Mouse (Mus musculus) right cerebral cortex, adult 18-20 months (tissue): ENCODE results near the gene Inpp5e.

Source experiments
- DNase-seq: peaks from one replicate; pipeline ENCODE4 v3.0.0; 2022; ENCODE audit warnings: mixed read lengths

Gene Inpp5e

DNA sequence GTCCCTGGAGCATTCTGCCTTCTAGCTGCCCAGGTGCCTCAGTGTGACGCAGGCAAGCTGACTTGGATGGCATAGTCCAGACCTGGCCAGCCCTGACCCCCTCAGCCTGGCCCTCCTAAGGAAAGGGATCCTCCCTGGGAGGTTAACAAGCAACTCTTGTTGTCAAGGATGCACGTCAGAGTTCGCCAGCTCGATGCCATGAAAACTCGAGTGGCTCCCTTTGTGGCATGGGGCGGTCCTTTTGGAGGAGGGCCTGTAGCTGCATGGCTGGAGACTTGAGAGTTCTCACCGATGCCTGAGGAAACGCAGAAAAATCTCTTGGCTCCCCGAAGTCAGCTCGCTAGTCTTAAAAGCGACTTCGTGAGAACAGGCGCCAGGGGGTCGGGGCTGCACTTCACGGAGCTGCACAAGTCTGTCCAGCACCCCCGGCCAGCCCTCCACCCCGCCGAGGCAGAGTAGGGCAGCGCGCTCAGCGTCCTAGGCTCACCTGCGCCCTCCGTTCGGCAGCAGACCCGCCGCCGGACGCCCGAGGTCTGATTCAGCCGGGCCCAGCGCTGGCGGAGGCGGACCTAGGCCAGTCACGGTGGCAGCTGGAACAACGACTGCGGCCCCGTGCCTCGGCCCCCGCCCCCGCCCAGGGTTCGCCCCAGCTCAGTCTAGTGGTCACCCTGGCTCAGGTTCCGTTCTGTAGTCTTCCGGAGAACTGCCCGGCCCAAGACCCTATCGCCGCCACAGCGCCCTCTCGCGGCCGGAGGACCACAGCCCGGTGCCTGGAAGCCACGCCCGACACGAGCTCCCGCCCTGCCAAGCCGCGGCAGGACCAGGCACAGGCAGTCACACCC is at the start of gene Inpp5e:
Inpp5e (minus strand) TSS at position 689 of the 842 bp plus-strand sequence.
- peak; percentile 96 for DNase-seq

DNA sequence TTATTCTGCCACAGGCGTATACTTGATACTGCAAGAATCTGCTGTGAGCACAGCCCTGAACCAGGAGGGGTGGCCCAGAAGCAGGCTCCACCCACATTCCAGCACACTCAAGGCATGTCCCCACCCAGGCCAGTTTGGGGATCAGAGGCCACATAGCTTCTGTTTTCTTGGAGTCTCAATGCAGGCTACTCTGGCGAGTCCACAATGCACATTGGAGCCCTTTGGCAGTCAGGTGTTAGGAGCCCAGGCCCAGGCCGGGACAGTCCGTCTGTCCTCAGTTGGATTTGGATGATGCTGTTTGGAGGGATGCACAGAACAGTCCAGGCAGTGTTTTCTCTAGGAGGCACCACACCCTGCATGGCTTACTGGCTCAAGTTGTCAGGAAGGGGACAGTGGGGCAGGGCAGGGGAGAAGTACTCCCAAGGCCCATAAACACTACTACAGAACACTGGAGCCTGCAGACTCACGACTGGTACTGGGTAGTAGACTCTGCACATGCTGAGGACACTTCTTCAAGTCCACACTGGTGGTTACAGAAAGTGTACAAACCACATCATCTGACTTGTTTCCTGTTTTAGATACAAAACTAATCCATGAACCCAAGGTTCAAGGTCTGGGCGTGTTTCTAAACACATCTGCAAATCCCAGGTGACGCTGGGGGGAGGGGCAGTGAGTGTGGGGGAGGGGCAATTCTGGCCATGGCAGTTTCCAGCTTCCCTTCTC is 49.6 kb upstream of the Inpp5e start:
- no peak for DNase-seq

DNA sequence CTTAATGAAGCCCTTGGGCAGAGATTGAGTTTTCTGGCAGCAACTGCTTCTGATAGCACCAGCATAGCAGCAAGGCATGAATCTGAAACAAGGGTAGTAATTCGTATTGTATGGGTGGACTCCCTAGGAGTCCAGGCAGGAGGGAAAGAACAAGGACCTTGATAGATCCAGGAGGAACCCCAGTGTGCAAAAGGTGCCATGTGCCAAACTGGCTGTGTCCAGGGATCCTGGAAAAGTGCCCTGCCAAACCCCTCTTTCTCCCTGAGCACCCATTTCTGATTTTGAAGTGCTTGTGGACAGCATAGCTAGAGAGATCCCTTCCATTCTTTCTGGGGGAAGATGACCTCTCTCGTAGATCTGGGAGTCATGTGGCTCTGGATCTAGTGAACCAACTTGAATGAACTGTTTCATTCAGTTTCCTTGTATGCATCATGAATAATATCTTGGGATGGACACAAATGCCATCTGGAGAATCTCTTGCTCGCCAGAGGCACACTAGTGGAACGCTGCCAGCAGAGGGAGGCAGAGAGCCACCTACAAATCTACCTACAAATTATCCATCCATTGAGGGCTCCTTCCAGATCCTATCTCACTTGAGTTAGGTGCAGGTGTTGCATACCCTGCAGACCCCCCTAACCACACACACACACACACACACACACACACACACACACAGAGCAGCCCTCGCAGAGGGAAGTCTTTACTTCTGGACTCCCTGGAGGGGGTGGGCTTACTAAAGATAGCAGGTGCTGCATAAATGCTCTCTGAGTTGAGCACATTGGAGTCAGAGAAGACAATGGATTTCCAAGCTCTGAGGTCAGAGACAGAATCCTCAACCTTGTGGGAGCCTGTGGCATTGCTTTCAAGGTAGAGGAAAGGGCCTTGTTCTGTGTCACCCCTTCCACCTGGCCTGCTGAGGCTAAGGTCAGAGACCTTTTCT is 40.4 kb upstream of the Inpp5e start:
- DNase-seq = peak; percentile 79

DNA sequence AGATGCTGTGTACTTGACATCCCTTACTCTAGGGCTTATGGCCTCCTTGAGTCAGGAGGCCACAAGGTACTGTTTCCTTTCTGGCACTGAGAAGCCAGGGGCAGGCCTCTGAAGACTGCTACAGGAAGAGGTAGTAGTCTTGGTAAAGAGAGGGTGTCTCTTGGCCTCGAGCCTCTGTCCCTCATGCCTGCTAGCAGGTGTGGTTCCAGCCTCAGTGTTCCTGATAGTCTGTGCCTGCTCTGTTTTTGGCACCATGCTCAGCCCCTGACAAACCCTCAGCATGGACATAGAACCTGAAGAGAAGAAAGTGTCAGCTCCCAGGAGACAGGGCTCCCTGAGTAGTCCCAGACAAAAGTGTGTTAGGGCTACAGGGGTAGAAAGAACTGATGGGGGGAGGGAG is 38.4 kb upstream of the Inpp5e start:
- DNase-seq = no peak

DNA sequence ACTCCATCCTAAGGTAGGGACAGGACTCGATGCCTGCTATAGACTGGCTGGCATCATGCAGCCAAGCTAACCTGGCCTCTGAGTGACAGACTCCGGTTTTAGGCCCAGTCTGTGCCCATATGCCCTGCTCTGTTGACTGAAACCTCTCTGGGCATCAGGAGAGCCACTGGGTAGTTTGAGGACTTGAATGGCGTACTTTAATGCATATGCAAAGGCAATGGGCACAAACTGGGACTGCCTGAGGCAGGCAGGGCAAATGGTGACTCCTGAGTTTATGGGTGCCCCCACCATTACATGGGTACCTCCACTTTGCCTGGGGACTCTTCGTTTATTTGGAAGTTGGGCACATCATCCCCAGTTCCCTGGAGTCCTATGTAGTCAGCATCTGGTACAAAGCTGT is 37.7 kb upstream of the Inpp5e start:
- no peak for DNase-seq

DNA sequence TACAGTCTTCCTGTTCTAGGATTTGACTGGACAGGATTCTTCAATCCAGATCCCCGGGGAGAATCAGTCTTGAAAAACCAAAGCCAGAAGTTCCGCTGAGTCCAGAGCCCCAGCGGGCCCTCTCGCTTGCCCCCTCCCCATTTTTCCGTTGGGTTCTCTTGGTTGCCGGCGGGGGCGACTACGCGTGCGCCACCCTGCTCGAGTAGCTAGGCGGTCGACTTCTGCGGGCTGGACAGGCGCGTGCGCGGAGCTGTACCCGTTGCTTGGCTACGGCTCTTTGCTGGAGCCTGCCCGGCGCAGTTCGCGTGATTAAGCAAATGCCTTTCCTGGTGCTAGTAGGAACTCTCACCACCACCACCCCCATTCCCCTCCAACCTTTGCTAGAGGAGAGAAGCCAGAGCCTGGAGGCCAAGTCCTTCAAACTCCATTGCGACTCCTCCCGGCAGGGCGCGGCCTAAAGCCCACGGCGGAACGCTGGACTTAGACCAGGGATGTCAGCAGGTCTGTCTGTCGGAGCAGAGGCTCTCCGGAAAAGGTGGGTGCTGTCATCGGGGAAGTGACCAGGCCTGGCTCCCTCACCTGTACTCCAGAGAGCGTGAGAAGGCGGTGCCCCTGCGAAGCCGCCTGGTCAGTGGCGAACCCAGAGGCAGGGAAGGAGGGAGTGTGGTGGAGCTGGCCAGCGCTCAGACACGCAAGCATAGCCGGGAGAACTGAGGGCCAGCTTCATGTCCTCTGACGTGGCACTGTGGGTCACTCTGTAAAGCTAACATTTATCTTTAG is 36.9 kb upstream of the Inpp5e start:
- DNase-seq = peak; percentile 95

DNA sequence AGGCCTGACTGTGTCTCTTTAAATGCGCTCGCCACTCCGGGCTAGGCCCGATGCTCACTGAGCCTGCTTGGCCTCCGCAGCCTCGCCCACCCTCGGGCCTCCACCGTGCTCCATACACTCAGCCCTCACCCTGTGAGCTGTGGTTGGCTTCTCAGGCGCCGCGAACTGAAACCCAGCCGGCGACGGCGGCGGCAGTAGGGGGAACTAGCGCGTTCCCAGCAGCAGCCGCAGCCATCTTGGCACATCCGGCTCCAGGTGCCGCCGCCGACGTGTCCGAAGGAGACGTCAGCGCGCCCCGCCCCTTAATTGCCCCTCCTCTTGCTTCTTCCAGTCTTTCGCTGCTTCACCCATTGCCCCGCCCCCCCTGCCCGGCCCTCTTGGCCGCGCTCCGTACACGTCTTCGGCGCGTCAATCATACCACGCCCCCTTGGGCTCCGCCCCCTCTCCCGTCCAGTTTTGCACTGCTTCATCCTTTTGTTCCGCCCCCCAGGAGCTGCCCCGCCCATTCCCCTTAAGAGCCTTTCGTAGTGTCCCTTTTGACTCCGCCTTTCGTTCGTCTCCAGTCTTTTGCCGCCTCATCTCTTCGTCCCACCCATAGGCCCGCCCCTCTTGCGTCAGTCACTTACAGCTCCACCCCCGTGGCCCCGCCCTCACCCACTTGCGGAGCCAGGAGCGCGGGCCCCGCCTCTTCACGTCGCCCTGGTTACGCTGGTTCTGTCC is 36.1 kb upstream of the Inpp5e start, which contains the start of gene Sec16a:
Sec16a (minus strand) TSS at position 271 of the 720 bp plus-strand sequence.
- peak; percentile 100 for DNase-seq

DNA sequence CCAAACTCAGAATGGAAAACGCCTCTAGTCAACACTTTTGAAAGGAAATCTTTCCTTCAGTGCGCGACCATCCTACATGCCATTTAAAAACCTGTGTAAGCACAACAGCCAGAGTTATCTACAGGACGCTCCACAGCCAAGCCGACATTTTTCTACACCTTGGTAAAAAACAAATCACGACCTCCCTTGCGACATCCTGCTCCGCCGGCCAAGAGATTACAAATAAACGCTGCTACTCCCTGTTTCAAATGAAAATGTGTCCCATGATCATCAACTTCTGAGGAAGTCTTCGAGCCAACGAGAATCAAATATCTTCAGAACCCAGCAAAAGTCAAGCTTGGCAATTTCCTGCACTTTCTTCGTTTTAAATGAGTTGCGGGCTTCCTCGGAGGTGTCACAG is 35.4 kb upstream of the Inpp5e start:
- DNase-seq = no peak

DNA sequence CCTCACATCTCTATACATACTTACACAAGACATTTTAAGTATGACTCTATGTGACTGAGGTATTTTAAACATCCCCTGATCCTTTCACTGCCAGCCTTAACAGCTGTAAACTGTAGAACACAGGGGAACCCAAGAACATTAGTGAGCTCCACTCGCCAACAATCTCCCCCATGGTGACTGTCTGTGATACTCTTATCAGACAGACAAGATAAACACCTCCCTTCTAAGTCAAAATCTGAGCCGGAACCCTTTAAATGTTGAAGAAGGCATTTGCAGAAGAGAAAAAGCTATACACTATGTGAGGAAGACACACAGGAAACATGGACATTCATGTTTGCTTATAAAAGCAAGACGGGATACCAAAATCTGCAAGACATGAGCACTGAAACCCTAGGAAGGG is 34.9 kb upstream of the Inpp5e start:
- no peak for DNase-seq

DNA sequence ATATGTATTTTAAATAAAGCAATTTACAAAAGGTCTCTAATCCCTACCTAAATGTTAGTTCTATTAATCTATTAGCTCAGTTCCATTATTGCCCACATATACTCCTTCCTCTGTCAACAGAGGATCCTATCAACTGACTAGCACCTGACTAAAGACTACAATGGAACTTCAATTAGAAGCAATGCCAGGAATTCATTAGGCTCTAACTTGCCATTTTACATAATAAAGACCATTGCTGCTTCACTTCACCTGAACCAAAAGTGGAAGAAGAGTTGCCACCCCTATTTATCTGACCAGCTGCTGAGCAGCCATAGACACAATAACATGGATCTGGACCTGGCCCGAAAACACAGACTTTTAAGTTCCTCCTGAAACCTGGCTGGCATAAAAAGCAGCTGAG is 33.8 kb upstream of the Inpp5e start:
- no peak for DNase-seq

DNA sequence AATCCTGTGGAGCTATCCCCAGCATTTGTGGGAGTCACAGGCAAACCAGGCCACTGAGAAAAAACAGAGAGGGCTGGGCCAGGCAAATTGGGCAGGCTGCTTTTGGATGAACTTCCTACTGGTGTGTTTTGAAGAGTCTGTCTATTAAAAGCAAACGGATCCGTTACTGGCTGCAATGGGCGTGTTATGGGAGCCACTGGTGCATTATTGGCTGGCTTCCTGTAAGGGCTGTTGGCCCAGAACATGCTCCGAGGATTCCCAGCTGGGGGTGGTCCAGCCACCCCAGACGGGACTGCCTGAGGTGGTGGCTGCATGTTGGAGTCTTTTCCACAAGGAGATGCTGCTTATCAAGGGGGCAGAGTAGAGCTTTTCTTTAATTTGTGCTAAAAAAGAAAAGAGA is 32.7 kb upstream of the Inpp5e start:
- no peak for DNase-seq

DNA sequence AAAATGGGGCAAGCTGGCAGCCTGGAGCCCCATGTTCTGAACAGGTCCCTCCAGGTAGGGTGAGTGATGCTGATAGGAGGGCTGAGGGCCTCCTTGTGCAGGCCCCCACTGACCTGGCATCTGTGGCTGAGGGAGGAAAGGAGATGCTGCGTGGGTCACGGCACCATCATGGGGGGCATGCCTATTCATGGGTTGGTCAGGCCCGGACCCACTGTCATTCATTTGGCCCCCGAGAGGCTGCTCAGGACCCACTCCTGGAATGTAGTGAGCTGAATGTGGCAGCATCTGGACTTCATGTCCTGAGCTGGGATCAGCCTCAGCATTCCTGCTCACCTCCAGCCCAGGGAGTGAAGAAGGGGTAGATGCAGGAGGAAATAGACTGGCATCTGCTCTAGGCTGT is 32.3 kb upstream of the Inpp5e start:
- DNase-seq = no peak

DNA sequence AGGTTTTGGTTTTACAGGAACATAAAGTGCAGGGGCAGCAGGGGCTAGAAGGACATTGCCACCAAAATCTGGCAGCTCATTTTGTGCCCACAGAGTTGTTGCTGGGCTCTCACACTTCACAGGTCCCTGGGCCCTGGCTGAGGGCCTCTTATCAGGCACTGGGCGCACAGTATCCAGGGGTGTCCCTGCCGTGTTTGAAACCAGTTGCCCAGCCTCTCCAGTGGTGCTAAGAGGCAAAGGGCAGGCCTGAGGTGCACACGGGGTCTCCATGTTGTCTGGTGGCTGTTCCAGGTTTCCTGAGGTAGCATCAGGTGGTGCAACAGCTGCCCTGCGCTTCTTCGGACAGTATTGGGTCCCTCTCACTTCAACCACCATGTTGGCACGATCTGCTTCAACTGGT is 30.7 kb upstream of the Inpp5e start:
- DNase-seq = no peak

DNA sequence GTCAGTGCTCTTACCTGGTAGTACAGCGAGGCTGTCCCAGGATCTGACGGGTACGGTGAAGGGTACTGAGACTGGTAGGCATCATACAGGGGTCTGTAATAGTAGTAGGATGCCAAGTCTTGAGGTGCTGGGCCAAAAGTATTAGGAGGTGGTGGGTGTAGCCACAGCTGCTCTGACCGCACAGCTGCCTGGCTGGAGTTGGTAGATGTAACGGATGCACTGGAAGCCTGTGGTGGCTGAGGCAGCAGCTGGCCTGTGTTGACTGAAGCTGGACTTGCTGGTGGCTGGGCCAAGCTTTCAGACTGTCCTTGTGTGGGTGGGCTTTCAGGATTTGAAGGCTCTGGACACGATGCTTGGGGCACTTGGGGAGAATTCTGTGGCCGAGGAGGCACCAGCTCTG is 29.4 kb upstream of the Inpp5e start:
- DNase-seq = no peak

DNA sequence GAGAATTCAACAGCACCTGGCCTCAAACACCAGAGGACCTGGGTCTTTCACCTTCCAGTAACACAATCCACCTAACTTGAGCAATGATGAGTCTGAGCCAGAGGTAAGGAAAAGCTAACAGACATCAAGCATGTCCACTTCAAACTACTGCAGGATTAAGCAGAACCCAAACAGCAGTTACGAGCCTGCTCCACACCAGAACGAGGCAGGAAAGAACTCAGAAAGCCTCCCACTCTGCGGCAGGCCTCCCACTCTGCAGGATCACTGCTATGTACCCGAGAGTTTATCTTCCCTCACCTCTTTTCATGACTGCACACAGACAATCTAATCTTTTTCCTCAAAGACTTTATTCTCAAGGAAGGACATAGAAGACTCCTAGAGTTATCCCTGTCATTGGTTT is 28.2 kb upstream of the Inpp5e start:
- peak; percentile 70 for DNase-seq

DNA sequence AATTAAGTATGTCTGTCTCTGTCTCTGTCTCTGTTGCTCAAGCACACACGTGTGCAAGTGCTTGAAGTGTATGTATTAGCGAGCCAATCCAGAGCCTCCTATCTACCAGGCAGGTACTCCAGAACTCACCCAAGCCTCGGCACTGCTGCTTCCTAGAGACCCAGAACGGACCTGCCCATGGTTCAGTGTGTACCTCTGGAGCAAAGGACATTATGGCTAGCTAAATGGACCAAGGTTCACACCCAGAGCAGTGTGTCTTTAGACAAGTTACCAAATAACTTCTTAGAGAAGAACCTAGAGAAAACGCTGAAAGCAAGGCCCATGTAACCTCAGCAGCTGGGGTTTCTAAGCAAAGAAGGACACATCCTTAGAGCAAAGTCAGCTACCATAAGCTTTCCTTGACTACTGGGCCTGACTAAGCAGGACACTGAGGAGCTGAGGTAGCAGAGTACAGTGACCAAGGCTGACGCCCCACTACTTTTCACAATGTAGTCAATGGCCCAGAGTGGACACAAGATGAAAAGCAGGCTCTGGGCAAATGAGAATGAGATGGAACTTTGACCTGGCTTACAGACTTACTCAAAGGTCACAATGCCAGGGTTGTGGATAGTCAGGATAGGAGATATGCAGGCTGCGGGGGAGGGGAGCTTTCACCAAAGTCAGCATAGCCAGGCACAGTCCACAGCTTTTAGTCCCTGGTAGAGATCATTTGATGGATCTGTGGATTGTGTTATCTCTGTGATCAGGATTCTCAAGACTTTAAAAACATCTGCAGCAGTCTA is 26.0 kb upstream of the Inpp5e start:
- DNase-seq = no peak

DNA sequence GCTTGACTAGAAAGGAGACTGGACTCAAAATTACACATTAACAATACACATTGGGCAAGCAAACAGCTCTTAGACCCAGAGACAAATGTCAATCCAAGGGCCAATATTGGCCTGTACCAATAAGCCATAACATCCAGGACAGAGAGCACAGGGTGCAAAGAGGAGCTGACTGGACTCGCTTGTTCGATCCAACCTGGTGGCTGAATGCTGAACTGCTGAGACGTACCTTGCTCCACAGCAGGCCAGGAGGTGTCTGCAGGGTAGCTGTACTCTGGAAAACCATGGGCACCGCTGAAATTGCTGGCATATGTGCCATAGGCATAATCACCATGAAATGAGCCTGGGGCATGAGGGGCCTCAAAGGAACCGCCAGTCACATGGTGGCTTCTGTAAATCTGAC is 20.8 kb upstream of the Inpp5e start:
- no peak for DNase-seq

DNA sequence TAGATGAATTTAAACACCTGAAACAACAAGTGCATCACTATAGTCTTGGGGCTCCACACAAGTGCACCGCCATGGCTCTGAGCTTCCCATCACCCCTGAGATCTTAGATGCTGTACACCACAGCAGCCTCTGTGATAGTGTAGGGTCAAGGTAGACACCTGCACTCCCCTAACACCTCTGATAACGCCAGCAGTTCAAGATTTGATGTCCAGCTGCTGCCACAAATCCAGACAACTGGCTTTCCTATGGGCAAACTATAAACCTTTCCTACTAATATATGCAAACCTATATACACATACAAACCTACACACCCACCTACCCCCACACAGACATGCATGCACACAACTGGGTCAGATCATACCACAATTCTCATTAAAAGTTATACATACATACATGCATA is 15.5 kb upstream of the Inpp5e start:
- DNase-seq = no peak

DNA sequence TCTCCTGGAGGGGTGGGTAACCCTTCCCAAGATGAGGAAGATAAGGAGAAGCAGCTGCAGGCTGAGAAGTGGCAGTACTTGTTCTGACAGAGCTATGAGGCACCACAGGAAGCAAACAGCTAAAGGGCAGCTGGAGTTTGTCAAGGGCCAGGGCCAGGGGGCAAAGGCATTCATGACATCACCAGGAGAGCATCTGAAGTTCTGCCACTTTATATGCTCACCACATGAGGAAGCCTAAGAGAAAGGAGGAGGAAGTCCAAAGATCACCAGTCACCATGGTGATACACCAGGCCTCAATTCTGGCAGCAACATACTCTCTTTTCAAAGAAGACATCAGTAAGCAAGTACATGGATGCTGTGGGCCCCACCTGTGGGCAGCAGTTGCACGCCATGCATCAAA is 14.1 kb upstream of the Inpp5e start:
- DNase-seq = no peak

DNA sequence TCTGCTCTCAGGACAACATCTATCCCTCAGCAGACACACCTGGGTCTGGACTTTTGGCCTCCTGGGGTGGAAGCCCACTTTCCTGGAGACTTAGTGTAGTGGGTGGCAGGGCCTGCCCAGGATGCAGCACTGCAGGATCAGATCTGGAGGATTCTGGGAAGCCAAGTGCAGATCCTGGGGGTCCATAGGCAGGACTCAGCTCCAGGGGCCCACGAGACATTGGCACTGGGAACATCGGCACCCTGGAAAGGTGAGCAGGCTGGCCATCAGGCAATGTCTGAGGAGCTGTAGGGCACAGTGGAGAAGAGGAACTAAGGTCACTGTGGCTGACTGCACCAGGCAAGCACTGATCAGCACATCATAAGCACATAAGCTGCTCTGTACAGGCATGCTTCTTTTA is 13.0 kb upstream of the Inpp5e start:
- no peak for DNase-seq

DNA sequence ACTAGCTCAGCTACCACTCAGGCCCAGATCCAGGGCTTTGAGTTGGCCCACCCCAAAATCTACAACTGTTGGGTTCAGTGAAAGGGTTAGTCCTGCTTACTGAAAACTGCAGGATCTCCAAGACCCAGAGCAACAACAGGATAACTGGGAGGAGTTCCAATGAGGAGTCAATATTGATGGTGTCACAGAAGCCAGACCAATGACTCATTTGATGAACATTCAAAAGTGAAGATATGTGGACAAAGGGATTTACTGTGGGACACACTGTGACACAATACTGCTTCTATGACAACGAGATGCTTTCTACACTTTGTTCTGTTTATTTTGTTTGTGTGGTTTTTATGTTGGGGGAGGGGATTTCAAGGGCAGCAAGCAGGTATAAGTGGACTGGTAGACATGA is 9.1 kb upstream of the Inpp5e start:
- no peak for DNase-seq
